Mouse (Mus musculus) neural tube, embryonic 11.5 days (tissue): ENCODE results near the gene 2900011O08Rik. TPM values are rescaled to one million over a fixed set of nuclear protein-coding genes. Genes with fewer than 3 reads are reported as not detected.

Experiments
- ATAC-seq: fragments of 200-750 bp; cut with Nextera tagmentation; 2 replicates; pipeline ENCODE4 v1.8.0; 2017; ENCODE audit warnings: moderate number of reproducible peaks, mild to moderate bottlenecking, moderate TSS enrichment, moderate library complexity; ENCODE audit not compliant: insufficient read depth, low FRiP score, low TSS enrichment
- DNase-seq: peaks from one replicate; pipeline ENCODE4 v3.0.0-alpha.2; 2015; ENCODE audit warnings: low spot score
- H3K27ac ChIP-seq: fragments of 300-500 bp; sonication (generic); 2 replicates; pipeline ENCODE4 v1.5.1; 2014; ENCODE audit warnings: low read depth, mild to moderate bottlenecking, low read length
- H3K27me3 ChIP-seq: fragments of 300-500 bp; sonication (generic); 2 replicates; pipeline ENCODE4 v1.6.1; 2014; ENCODE audit warnings: mild to moderate bottlenecking, low read length, mixed read lengths; ENCODE audit not compliant: control insufficient read depth, insufficient read depth
- H3K36me3 ChIP-seq: fragments of 300-500 bp; sonication (generic); 2 replicates; pipeline ENCODE4 v1.6.1; 2014; ENCODE audit warnings: mild to moderate bottlenecking, low read length, moderate library complexity, mixed read lengths; ENCODE audit not compliant: control insufficient read depth, insufficient read depth
- H3K4me1 ChIP-seq: fragments of 300-500 bp; sonication (generic); 2 replicates; pipeline ENCODE4 v1.6.1; 2014; ENCODE audit warnings: low read length, mixed read lengths; ENCODE audit not compliant: control insufficient read depth, insufficient read depth
- H3K4me2 ChIP-seq: fragments of 300-500 bp; sonication (generic); 2 replicates; pipeline ENCODE4 v1.6.1; 2014; ENCODE audit warnings: low read depth, mild to moderate bottlenecking, moderate library complexity
- H3K4me3 ChIP-seq: fragments of 300-500 bp; sonication (generic); 2 replicates; pipeline ENCODE4 v1.5.1; 2014; ENCODE audit warnings: low read depth, low read length
- H3K9ac ChIP-seq: fragments of 300-500 bp; sonication (generic); 2 replicates; pipeline ENCODE4 v1.6.1; 2014; ENCODE audit warnings: mild to moderate bottlenecking, low read length
- H3K9me3 ChIP-seq: fragments of 300-500 bp; sonication (generic); 2 replicates; pipeline ENCODE4 v1.6.1; 2016; ENCODE audit warnings: low read length; ENCODE audit not compliant: control insufficient read depth
- WGBS: fragments of 180-500 bp; shearing (Covaris S2); extraction: QIAGEN DNeasy Blood & Tissue Kit; methylation state at CpG from one replicate; pipeline ENCODE4 v1.1.7; 2014; 5-methylcytosine and 5-hydroxymethylcytosine counted together
- polyA plus RNA-seq: library from polyadenylated mRNA; unstranded; fragments of >200 nt; fragmentation: Nextera tagmentation; extraction: Ambion mirVana; gene quantifications from 2 replicates; pipeline ENCODE4 v1.2.1, GENCODE M21; 2014

Gene 2900011O08Rik
- polyA plus RNA-seq, 1 experiment from 2014 or later = 31.9 TPM

DNA sequence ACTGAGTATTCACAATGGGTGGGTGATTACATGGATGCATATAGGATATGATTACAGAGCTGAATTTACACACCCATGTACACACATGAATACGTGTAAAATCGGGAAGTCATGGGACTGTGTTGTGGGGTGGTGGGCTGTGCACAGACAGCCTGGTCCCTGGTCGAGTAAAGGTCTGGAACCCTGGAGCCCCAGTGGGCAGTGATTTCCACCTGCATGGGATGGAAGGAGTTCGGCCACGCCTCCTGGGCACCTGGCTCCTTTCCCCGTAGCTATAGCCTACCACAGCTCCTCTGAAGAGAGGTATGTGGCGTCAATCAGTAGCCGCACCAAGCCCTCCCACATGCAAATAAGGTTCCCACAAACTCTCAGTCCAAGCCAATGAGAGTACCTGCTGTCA lies 30.9 kb downstream of the 2900011O08Rik start:
- Histone ChIP-seq H3K4me2 (no peak overlapping the region), H3K27ac (no peak overlapping the region), H3K4me3 (no peak overlapping the region), H3K27me3 (no peaks in the 10 kb centered on the region), H3K36me3 (no peaks in the 10 kb centered on the region), H3K9me3 (no peaks in the 10 kb centered on the region), H3K9ac (no peak overlapping the region), H3K4me1 (no peaks in the 10 kb centered on the region)
- no peak for ATAC-seq
- DNase-seq = no peak
- 82% methylated on average over 8 of the region's 8 CpGs for WGBS

DNA sequence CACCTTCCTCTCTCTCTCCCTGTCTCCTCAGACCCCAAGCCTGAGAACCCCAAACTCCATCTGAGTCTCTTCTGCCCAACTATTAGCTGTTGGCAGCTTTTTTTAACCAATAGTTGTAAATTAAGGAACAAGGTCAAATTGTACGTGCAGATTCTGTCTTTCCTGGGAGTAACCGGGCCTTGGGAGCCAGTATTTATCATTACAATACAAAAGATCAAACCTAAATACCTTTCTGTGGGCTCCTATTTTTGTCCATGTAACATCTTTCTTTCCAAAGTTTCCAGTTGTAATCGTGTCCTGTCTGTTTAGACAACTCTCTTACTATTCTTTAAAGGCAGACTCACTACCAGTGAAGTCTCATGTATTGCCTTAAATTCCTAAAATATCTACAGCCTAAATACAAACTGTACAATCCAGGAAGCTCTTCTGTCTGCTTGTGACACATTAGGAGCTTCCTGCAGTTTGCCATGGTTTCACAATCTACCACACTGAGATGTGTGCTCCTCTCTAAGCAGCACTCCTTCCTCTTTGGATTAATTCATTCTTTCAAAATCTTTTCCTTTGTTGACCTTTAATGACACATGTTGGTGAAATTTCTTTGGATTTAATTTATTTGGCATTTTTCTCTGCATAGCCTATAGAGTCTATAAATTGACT lies 34.9 kb downstream of the 2900011O08Rik start:
- Histone ChIP-seq H3K27ac (no peak overlapping the region), H3K9me3 (no peaks in the 10 kb centered on the region), H3K4me2 (no peak overlapping the region), H3K36me3 (no peaks in the 10 kb centered on the region), H3K9ac (no peak overlapping the region), H3K27me3 (no peaks in the 10 kb centered on the region), H3K4me1 (no peaks in the 10 kb centered on the region), H3K4me3 (no peak overlapping the region)
- ATAC-seq = no peak
- 83% methylated on average over 3 of the region's 3 CpGs for WGBS
- no peak for DNase-seq

DNA sequence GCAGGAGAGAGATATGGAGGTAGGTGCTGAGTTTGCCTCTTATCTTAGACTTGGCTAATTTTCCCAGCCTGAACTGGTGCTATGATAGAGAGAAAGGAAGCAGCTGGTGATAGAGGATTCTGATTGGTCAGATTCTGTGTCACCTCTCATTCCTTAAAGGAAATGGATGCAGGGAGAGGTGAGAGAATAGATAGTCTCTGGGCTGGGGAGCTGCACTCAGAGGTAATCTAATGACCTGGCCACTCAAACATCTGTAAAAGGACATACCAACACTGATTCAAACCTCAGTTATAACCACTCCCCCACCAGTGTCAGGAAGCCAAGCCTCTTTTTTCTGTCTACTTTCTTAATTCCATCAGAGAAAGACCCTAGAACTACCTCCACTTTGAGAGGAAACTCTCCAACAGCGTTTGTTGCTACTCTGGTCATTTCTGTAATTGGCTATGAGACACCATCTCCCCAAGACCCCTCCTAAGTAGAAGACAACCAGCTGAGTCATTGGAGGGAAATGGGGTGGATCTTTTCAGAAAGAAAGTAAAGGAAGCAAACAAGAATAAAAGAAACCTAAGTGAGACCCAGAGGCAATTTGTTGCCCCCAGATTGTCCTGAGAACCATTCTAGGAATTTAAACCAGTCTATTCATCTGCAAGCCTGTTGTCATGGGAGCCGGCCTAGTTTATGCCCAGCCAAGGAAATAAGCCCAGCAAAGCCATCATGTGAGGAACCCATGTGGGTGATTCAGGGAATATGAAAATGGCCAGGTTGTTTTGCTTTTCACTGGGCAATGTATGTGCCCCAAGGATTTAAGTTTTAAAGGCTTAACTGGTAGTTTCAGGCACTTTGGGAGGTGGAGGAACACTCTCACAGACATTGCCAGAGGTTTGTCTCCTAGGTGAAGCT lies 38.9 kb downstream of the 2900011O08Rik start:
- no peak for ATAC-seq
- no peaks in the 10 kb centered on the region for H3K9me3 ChIP-seq
- H3K27me3 ChIP-seq = no peaks in the 10 kb centered on the region
- no peak for DNase-seq
- no peak overlapping the region for H3K27ac ChIP-seq
- H3K4me3 ChIP-seq = no peak overlapping the region
- no peak overlapping the region for H3K9ac ChIP-seq
- no peak overlapping the region for H3K4me2 ChIP-seq
- no peaks in the 10 kb centered on the region for H3K4me1 ChIP-seq
- no peaks in the 10 kb centered on the region for H3K36me3 ChIP-seq
- 36% methylated on average over 2 of the region's 2 CpGs for WGBS

DNA sequence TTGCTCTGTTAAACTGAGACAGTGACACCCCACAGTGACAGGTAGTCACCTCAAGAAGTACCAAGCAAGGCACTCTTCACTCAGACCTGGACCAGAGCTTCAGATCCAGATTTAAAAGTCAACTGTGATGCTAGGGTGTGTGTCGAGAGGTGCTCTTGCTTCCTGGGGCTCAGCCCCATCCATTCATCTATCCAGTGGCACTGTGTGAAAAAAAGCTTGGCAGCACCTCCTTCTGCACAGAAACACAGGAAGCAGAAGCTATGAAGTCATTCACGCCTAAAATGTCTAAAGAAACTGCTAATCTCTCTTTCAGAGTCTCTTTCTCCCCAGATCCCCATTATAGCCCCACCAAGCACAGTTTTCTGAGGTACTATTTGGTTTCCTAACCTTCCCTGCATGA lies 42.7 kb downstream of the 2900011O08Rik start:
- H3K9me3 ChIP-seq = no peaks in the 10 kb centered on the region
- no peak for ATAC-seq
- no peak overlapping the region for H3K27ac ChIP-seq
- no peak overlapping the region for H3K4me2 ChIP-seq
- WGBS = 73% methylated on average over 2 of the region's 2 CpGs
- H3K36me3 ChIP-seq = no peaks in the 10 kb centered on the region
- no peak overlapping the region for H3K4me3 ChIP-seq
- no peak for DNase-seq
- H3K4me1 ChIP-seq = no peaks in the 10 kb centered on the region
- no peak overlapping the region for H3K9ac ChIP-seq
- H3K27me3 ChIP-seq = no peaks in the 10 kb centered on the region

DNA sequence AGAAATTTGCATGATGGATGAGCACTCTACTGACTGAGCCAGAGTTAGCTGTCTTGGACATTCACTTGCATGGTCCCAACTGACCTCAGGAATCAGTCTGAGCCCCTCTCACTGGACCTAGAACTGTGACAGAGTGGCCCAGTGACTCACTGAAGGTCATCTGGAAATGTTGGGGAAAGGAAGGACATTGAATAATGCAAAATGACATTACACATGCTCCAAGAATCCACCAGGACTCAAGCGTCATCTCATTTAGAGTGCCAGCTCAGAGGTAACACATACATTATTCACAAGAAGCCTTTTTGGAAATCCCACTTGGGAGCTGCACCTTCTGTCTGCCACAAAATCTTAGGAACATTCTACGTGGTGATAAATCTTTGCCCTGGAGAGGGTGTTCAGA lies 43.4 kb downstream of the 2900011O08Rik start:
- ATAC-seq (no peak), DNase-seq (no peak)
- no peak overlapping the region for H3K4me2 ChIP-seq
- no peaks in the 10 kb centered on the region for H3K4me1 ChIP-seq
- H3K9me3 ChIP-seq = no peaks in the 10 kb centered on the region
- H3K9ac ChIP-seq = no peak overlapping the region
- 84% methylated on average over 2 of the region's 2 CpGs for WGBS
- H3K36me3 ChIP-seq = no peaks in the 10 kb centered on the region
- H3K27me3 ChIP-seq = no peaks in the 10 kb centered on the region
- H3K4me3 ChIP-seq = no peak overlapping the region
- no peak overlapping the region for H3K27ac ChIP-seq

DNA sequence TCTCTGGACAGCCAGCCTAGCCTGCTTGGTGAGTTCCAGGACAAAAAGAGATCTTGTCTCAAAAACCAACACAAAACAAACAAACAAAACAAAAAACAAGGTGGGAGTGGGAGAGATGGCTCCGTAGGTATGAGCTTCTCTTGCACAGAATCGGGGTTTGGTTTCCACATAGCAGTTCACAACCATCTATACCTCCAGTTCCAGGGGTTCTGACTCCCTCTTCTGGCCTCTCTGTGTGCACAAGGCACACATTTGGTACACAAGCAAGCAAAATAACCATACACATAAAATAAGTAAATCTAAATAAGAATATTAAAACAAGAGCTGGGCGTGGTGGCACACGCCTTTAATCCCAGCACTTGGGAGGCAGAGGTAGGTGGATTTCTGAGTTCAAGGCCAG lies 44.2 kb downstream of the 2900011O08Rik start:
- no peak overlapping the region for H3K4me3 ChIP-seq
- ATAC-seq (no peak), DNase-seq (no peak)
- H3K27ac ChIP-seq = no peak overlapping the region
- no peaks in the 10 kb centered on the region for H3K4me1 ChIP-seq
- 86% methylated on average over 4 of the region's 4 CpGs for WGBS
- H3K9ac ChIP-seq = no peak overlapping the region
- no peaks in the 10 kb centered on the region for H3K27me3 ChIP-seq
- H3K9me3 ChIP-seq = no peaks in the 10 kb centered on the region
- no peaks in the 10 kb centered on the region for H3K36me3 ChIP-seq
- H3K4me2 ChIP-seq = no peak overlapping the region

DNA sequence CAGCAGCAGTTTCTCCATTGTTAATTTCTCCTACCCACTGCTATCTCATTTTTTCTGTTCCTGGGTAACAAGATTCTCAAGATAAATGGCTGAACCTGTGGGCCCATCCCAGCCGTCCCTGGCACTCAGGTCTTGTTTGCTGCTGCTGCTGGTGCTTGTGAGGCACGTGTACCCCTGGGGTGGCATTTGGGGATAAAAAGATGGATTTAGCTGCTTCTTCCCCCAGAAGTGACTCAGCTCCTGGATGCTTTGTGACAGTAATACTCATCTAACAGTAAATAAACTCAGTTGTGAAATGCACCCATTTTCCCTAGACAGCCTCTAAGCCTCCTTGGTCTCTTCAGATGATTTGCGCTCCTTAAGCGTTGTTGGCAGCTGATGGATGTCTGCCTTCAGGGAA lies 46.7 kb downstream of the 2900011O08Rik start:
- no peak overlapping the region for H3K4me2 ChIP-seq
- WGBS = 87% methylated on average over 4 of the region's 4 CpGs
- H3K4me3 ChIP-seq = no peak overlapping the region
- H3K27me3 ChIP-seq = no peaks in the 10 kb centered on the region
- no peaks in the 10 kb centered on the region for H3K9me3 ChIP-seq
- H3K36me3 ChIP-seq = no peaks in the 10 kb centered on the region
- H3K27ac ChIP-seq = no peak overlapping the region
- H3K9ac ChIP-seq = no peak overlapping the region
- no peak for DNase-seq
- no peaks in the 10 kb centered on the region for H3K4me1 ChIP-seq
- ATAC-seq = no peak

DNA sequence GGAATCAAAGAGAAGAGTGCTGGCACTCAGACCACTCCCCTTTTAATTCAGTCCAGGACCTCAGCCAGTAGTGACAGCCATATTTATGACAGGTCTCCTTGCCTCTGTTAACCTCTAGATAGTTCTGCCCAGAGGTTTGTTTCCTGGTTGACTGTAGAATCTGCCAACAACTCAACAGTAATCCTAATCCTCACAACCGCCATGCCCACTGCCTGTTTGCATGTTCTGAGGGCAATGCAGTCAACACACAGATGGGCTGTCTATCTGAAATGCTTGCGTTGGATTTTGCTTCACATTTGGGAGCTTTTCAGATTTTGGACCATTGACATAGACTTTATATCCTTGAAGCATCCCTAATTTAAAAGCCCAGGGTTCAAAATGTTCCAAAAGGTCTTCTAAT lies 56.0 kb downstream of the 2900011O08Rik start:
- ATAC-seq = no peak
- no peaks in the 10 kb centered on the region for H3K9me3 ChIP-seq
- no peak overlapping the region for H3K4me3 ChIP-seq
- DNase-seq = no peak
- 83% methylated on average over 2 of the region's 2 CpGs for WGBS
- H3K27me3 ChIP-seq = no peaks in the 10 kb centered on the region
- no peaks in the 10 kb centered on the region for H3K4me1 ChIP-seq
- H3K36me3 ChIP-seq = no peaks in the 10 kb centered on the region
- no peak overlapping the region for H3K4me2 ChIP-seq
- no peak overlapping the region for H3K27ac ChIP-seq
- H3K9ac ChIP-seq = no peak overlapping the region

DNA sequence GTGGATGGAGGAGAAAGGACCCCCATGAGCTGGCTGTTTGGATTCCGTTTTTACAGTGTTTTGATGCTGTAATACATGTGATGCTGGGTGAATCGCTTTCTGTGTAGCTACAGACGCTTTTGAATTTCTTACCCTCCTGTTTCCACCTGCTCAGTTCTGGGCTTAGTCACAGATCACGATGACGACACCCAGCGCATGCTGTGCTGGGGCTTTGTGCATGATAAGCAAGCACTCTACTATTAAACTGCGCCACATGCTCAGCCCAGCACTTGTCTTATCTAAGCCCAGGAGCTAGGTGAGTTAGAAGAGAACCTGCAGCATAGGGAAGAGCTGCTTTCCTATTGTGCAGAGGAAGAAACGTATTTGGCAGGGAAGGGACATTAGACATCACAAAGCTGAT lies 58.3 kb downstream of the 2900011O08Rik start:
- no peak overlapping the region for H3K4me2 ChIP-seq
- H3K4me1 ChIP-seq = no peaks in the 10 kb centered on the region
- H3K9me3 ChIP-seq = no peaks in the 10 kb centered on the region
- no peak overlapping the region for H3K4me3 ChIP-seq
- H3K36me3 ChIP-seq = no peaks in the 10 kb centered on the region
- DNase-seq = no peak
- no peak for ATAC-seq
- WGBS = 84% methylated on average over 8 of the region's 8 CpGs
- H3K27ac ChIP-seq = no peak overlapping the region
- H3K27me3 ChIP-seq = no peaks in the 10 kb centered on the region
- H3K9ac ChIP-seq = no peak overlapping the region
